Mouse (Mus musculus) liver, embryonic 13.5 days (tissue): ENCODE measurements at regions not wholly inside any gene's neighbourhood (a gene's known extent, or its start where the extent isn't known, plus 50 kb on each side); places are given as distances from the start of the nearest gene placed in this dataset.

Source experiments
- ATAC-seq: fragments of 200-750 bp; cut with Nextera tagmentation; 2 replicates; pipeline ENCODE4 v1.8.0; 2017; ENCODE audit warnings: low read depth, mild to moderate bottlenecking, moderate number of reproducible peaks, moderate library complexity
- DNase-seq: peaks from one replicate; pipeline ENCODE4 v3.0.0; 2022
- H3K27ac ChIP-seq: fragments of 300-500 bp; sonication (generic); 2 replicates; pipeline ENCODE4 v1.5.1; 2015; ENCODE audit warnings: moderate library complexity, mild to moderate bottlenecking, inconsistent platforms
- H3K27me3 ChIP-seq: fragments of 300-500 bp; sonication (generic); 2 replicates; pipeline ENCODE4 v1.6.1; 2015; ENCODE audit warnings: mild to moderate bottlenecking, inconsistent platforms
- H3K36me3 ChIP-seq: fragments of 300-500 bp; sonication (generic); 2 replicates; pipeline ENCODE4 v1.6.1; 2015; ENCODE audit warnings: mild to moderate bottlenecking, inconsistent platforms
- H3K4me1 ChIP-seq: fragments of 300-500 bp; sonication (generic); replicated peaks from 2 replicates; pipeline ENCODE4 v1.6.1; 2015; ENCODE audit warnings: inconsistent platforms
- H3K4me2 ChIP-seq: fragments of 300-500 bp; sonication (generic); 2 replicates; pipeline ENCODE4 v1.6.1; 2015; ENCODE audit warnings: inconsistent platforms, mild to moderate bottlenecking, moderate library complexity
- H3K4me3 ChIP-seq: fragments of 300-500 bp; sonication (generic); replicated peaks from 2 replicates; pipeline ENCODE4 v1.5.1; 2015; ENCODE audit warnings: mild to moderate bottlenecking, inconsistent platforms
- H3K9ac ChIP-seq: fragments of 300-500 bp; sonication (generic); 2 replicates; pipeline ENCODE4 v1.6.1; 2015; ENCODE audit warnings: mild to moderate bottlenecking, inconsistent platforms
- H3K9me3 ChIP-seq: fragments of 300-500 bp; sonication (generic); replicated peaks from 2 replicates; pipeline ENCODE4 v1.6.1; 2016; ENCODE audit warnings: inconsistent platforms
- WGBS: fragments of 180-500 bp; shearing (Covaris S2); methylation state at CpG from one replicate; pipeline ENCODE4 v1.1.7; 2015; ENCODE audit not compliant: insufficient replicate concordance; 5-methylcytosine and 5-hydroxymethylcytosine counted together

DNA sequence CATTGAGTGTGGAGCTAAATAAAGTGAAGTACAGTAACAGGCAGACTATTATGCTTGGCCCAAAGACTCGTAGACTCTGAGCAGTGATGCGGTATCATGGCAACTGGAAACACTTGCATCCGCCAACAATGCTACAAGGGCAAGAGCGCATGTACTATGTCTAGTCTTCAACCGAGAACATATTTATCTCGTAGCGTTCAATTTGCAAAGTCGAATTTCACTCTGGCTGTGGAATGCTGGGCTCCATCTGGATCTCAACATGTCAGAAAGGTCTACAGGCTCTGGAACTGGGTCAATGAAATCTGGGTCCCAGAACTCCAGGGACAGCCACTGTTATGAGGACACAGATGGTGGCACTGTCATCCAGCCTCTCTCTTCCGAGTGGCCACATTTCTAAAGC is 359.7 kb downstream of the Plk2 start:
- H3K27ac ChIP-seq = no peak overlapping the region
- 73% methylated on average over 9 of the region's 9 CpGs for WGBS
- H3K9ac ChIP-seq = no peak overlapping the region
- H3K4me2 ChIP-seq = no peak overlapping the region
- no peaks in the 10 kb centered on the region for H3K4me1 ChIP-seq
- no peaks in the 10 kb centered on the region for H3K36me3 ChIP-seq
- DNase-seq (no peak), ATAC-seq (no peak)
- H3K27me3 ChIP-seq = no peaks in the 10 kb centered on the region
- no peaks in the 10 kb centered on the region for H3K9me3 ChIP-seq
- H3K4me3 ChIP-seq = no peak overlapping the region

DNA sequence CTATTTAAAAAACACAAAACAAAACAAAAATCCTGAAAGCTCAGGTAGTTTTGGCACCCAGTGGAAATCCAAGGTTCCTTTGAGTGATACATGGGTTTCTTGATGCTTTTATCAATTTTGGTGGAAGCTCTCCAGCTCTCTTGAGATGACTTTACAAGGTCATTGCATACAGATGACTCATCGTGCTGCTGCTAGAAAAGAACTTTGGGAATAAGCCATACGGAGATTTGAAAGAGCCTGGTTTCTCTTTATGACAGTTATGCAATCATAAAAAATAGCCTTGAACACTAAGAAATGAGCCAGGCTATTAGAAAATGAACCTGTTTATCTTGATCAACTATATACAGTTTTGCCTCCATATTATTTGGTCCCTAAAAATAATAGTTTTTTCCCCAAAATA is 362.0 kb downstream of the Plk2 start:
- ATAC-seq (no peak), DNase-seq (no peak)
- no peak overlapping the region for H3K9ac ChIP-seq
- H3K27ac ChIP-seq = no peak overlapping the region
- H3K9me3 ChIP-seq = no peaks in the 10 kb centered on the region
- no peaks in the 10 kb centered on the region for H3K36me3 ChIP-seq
- no peak overlapping the region for H3K4me3 ChIP-seq
- no peak overlapping the region for H3K4me2 ChIP-seq
- WGBS = 64% methylated on average over 2 of the region's 2 CpGs
- no peaks in the 10 kb centered on the region for H3K4me1 ChIP-seq
- H3K27me3 ChIP-seq = no peaks in the 10 kb centered on the region

- no peak overlapping the region for H3K4me3 ChIP-seq
- H3K4me2 ChIP-seq = no peak overlapping the region
- no peaks in the 10 kb centered on the region for H3K4me1 ChIP-seq
- no peak for ATAC-seq
- no peak for DNase-seq
- H3K27me3 ChIP-seq = no peaks in the 10 kb centered on the region
- no peak overlapping the region for H3K9ac ChIP-seq
- no peaks in the 10 kb centered on the region for H3K9me3 ChIP-seq
- no peak overlapping the region for H3K27ac ChIP-seq
- no peaks in the 10 kb centered on the region for H3K36me3 ChIP-seq
These were observed 374.4 kb downstream of the Plk2 start for GRCm38 (mm10) chr13:110769210-110769609.

- ATAC-seq = no peak
- H3K36me3 ChIP-seq = no peaks in the 10 kb centered on the region
- H3K9ac ChIP-seq = no peak overlapping the region
- H3K4me2 ChIP-seq = no peak overlapping the region
- H3K27ac ChIP-seq = no peak overlapping the region
- H3K9me3 ChIP-seq = no peaks in the 10 kb centered on the region
- no peaks in the 10 kb centered on the region for H3K4me1 ChIP-seq
- H3K4me3 ChIP-seq = no peak overlapping the region
- no peaks in the 10 kb centered on the region for H3K27me3 ChIP-seq
- no peak for DNase-seq
These were observed 380.4 kb downstream of the Plk2 start for GRCm38 (mm10) chr13:110775251-110775650.

GRCm38 (mm10) chr13:110784162-110784785 is 389.4 kb downstream of the Plk2 start:
- H3K9ac ChIP-seq = no peak overlapping the region
- DNase-seq = no peak
- H3K9me3 ChIP-seq = no peaks in the 10 kb centered on the region
- H3K36me3 ChIP-seq = no peaks in the 10 kb centered on the region
- no peaks in the 10 kb centered on the region for H3K4me1 ChIP-seq
- 74% methylated on average over 12 of the region's 12 CpGs for WGBS
- H3K4me2 ChIP-seq = no peak overlapping the region
- no peak overlapping the region for H3K27ac ChIP-seq
- no peak for ATAC-seq
- H3K4me3 ChIP-seq = no peak overlapping the region
- H3K27me3 ChIP-seq = no peaks in the 10 kb centered on the region

DNA sequence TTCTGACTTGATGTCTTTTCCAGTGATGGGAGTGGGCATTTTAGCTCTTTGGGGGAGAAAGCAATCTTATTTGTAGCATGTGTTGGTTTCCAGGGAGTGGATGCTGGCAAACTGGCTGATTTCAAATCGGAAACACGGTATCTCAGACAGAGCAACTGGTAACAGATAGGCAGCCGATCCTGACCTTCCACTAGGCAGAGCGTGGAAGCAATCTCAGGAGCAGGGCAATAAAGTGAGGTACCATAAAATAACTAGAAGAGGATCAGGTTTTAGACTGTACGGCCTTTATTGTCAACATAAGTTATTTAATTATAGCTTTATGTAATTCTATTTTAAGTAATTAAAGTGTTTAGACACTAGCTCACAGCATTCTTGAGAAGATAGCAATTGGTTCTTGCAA is 390.0 kb downstream of the Plk2 start:
- Histone ChIP-seq H3K4me1 (no peaks in the 10 kb centered on the region), H3K4me3 (no peak overlapping the region), H3K36me3 (no peaks in the 10 kb centered on the region), H3K27me3 (no peaks in the 10 kb centered on the region), H3K9ac (no peak overlapping the region), H3K27ac (no peak overlapping the region), H3K9me3 (no peaks in the 10 kb centered on the region), H3K4me2 (no peak overlapping the region)
- WGBS = 76% methylated on average over 5 of the region's 5 CpGs
- ATAC-seq (no peak), DNase-seq (no peak)

DNA sequence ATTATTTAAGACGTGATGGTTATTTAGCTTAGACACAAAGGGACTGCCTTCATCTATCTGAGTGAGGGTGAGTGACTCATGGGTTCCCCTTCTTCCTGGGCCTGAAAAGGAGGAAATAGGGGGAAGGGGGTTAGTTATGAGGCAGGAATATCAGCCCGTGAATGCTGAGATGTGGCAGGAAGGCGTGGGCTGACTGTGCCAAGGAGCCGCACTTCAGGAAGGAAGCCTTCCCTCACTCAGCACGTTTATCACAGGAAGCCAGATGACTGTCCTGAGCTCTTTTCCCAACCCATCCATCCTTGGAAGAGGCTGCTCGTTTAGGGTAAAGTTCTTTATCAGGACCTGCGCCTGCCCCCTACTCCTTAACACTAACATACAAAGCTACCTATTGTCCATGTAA is 403.5 kb downstream of the Plk2 start:
- no peak overlapping the region for H3K9ac ChIP-seq
- no peak overlapping the region for H3K4me3 ChIP-seq
- peak; percentile 18; the same call in 1 of the 2 replicates for ATAC-seq
- no peak overlapping the region for H3K27ac ChIP-seq
- H3K27me3 ChIP-seq = no peaks in the 10 kb centered on the region
- H3K4me2 ChIP-seq = no peak overlapping the region
- WGBS = 15% methylated on average over 7 of the region's 7 CpGs
- H3K36me3 ChIP-seq = no peaks in the 10 kb centered on the region
- no peak for DNase-seq
- no peaks in the 10 kb centered on the region for H3K4me1 ChIP-seq
- H3K9me3 ChIP-seq = no peaks in the 10 kb centered on the region

- Histone ChIP-seq H3K27ac (no peak overlapping the region), H3K4me3 (no peak overlapping the region), H3K9me3 (no peaks in the 10 kb centered on the region), H3K4me1 (no peaks in the 10 kb centered on the region), H3K36me3 (no peaks in the 10 kb centered on the region), H3K9ac (no peak overlapping the region), H3K4me2 (no peak overlapping the region), H3K27me3 (no peaks in the 10 kb centered on the region)
- no peak for ATAC-seq
- DNase-seq = no peak
- WGBS = 64% methylated on average over 6 of the region's 6 CpGs
These were observed 408.0 kb downstream of the Plk2 start for GRCm38 (mm10) chr13:110802841-110803240.

DNA sequence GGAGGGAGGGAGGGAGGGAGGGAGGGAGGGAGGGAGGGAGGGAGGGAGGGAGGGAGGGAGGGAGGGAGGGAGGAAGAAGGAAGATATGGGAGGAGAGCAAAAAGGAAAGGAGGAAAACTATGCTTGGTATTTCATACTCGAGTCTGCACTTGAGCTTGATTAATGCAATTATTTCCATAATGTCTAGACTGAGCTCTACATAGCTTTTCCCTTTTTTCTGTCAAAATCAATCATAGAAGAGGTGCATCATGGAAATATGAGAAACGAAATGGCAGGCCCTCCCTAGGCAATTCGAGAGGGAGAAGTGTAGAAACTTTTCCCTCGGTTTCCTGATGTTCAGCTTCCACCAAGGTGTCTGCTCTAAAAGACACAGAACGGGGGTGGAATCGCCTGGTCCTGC is 417.6 kb downstream of the Plk2 start:
- no peak for ATAC-seq
- WGBS = 51% methylated on average over 6 of the region's 6 CpGs

DNA sequence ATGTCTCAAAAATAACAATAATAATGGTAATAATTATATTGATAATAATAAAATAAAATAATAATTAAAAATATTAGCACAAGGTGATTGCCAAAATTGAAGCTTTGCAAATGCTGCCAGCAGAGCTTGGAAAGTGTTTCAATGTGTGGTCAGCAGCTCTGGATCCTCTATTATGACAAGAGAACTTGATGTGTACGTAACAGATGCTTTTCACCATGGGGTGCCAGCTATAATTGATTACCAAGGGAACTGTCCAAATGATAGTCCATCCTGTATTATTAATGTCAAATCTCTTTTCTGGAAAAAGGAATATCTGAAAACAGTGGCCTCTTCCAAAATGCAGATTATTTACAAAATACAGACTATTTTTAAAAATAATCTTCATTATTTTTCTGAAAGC is 419.2 kb downstream of the Plk2 start:
- WGBS = 68% methylated on average over 1 of the region's 1 CpGs
- no peak overlapping the region for H3K4me3 ChIP-seq
- no peaks in the 10 kb centered on the region for H3K36me3 ChIP-seq
- H3K4me1 ChIP-seq = no peaks in the 10 kb centered on the region
- DNase-seq (no peak), ATAC-seq (no peak)
- H3K9me3 ChIP-seq = no peaks in the 10 kb centered on the region
- no peak overlapping the region for H3K4me2 ChIP-seq
- H3K27me3 ChIP-seq = no peaks in the 10 kb centered on the region
- no peak overlapping the region for H3K9ac ChIP-seq
- no peak overlapping the region for H3K27ac ChIP-seq

More for the DNA sequence above, 417.6 kb downstream of the Plk2 start:
- Histone ChIP-seq H3K4me3 (no peak overlapping the region), H3K27me3 (no peaks in the 10 kb centered on the region), H3K9ac (no peak overlapping the region), H3K4me2 (no peak overlapping the region), H3K36me3 (no peaks in the 10 kb centered on the region), H3K27ac (no peak overlapping the region), H3K4me1 (no peaks in the 10 kb centered on the region), H3K9me3 (no peaks in the 10 kb centered on the region)
- DNase-seq = no peak

- DNase-seq (no peak), ATAC-seq (no peak)
- H3K27me3 ChIP-seq = no peaks in the 10 kb centered on the region
- no peaks in the 10 kb centered on the region for H3K9me3 ChIP-seq
- H3K36me3 ChIP-seq = no peaks in the 10 kb centered on the region
- no peak overlapping the region for H3K4me2 ChIP-seq
- no peak overlapping the region for H3K4me3 ChIP-seq
- no peak overlapping the region for H3K9ac ChIP-seq
- WGBS = 31% methylated on average over 2 of the region's 2 CpGs
- H3K27ac ChIP-seq = no peak overlapping the region
- H3K4me1 ChIP-seq = no peaks in the 10 kb centered on the region
These were observed 424.5 kb downstream of the Plk2 start for GRCm38 (mm10) chr13:110819301-110819862.

DNA sequence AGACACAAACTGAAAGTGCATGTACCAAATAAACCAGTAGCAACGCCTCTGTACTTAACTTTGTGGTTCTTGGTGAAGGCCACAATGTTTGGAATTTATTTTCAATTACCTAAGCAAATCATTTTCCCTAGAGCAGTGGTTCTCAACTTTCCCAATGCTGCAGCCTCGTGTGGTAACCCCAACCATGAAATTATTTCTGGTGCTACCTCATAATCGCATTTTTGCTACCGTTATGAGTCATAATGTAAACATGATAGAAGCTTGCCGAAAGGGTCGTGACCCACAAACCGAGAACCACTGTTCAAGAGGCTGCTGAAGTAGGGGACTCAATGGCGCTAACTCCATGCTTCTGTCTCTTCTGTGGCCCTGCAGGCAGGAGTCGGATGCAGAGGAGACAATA is 429.9 kb upstream of the Actbl2 start:
- Histone ChIP-seq H3K4me1 (no peaks in the 10 kb centered on the region), H3K9ac (no peak overlapping the region), H3K9me3 (no peaks in the 10 kb centered on the region), H3K4me3 (no peak overlapping the region), H3K27me3 (no peaks in the 10 kb centered on the region), H3K27ac (no peak overlapping the region), H3K4me2 (no peak overlapping the region), H3K36me3 (no peaks in the 10 kb centered on the region)
- no peak for ATAC-seq
- DNase-seq = no peak
- 80% methylated on average over 9 of the region's 9 CpGs for WGBS
